Mouse (Mus musculus) cerebellum, adult 2 months (tissue): ENCODE results near the gene Kctd19. TPM values are rescaled to one million over a fixed set of nuclear protein-coding genes. Genes with fewer than 3 reads are reported as not detected.

Experiments
- DNase-seq, 2 experiments: peaks; one replicate each; pipeline ENCODE4 v3.0.0; 2021
- H3K27ac ChIP-seq: fragments of 200-500 bp; 2 replicates; pipeline ENCODE4 v1.5.1; 2012; ENCODE audit warnings: low read length, control low read depth, inconsistent platforms; ENCODE audit not compliant: insufficient read depth
- H3K27me3 ChIP-seq: fragments of 200-500 bp; 2 replicates; pipeline ENCODE4 v1.6.1; 2012; ENCODE audit warnings: inconsistent platforms, mild to moderate bottlenecking, low read length, moderate library complexity; ENCODE audit not compliant: control insufficient read depth, insufficient read depth
- H3K4me1 ChIP-seq: fragments of 200-500 bp; 2 replicates; pipeline ENCODE4 v1.6.1; 2011; ENCODE audit warnings: low read length; ENCODE audit not compliant: control insufficient read depth, insufficient read depth
- H3K4me3 ChIP-seq: fragments of 200-500 bp; replicated peaks from 2 replicates; pipeline ENCODE3; 2011; ENCODE audit warnings: mild to moderate bottlenecking, low read depth, low read length, control low read depth; ENCODE audit not compliant: insufficient read depth
- CTCF ChIP-seq: fragments of 200-500 bp; IDR thresholded peaks from 2 replicates; pipeline ENCODE4 v1.5.1; 2011; ENCODE audit warnings: low read depth, mild to moderate bottlenecking, control low read depth, low read length, moderate library complexity, borderline replicate concordance; ENCODE audit not compliant: insufficient read depth
- POLR2A ChIP-seq: fragments of 200-500 bp; IDR thresholded peaks from 2 replicates; pipeline ENCODE4 v1.6.1; 2011; ENCODE audit warnings: low read length, control low read depth, borderline replicate concordance; ENCODE audit not compliant: insufficient read depth
- WGBS: fragments of 180-500 bp; shearing (Covaris S2); methylation state at CpG from one replicate; pipeline ENCODE4 v1.1.7; 2018; 5-methylcytosine and 5-hydroxymethylcytosine counted together
- polyA plus RNA-seq: library from polyadenylated mRNA; depleted of rRNA; stranded (reverse); fragments of >200 nt; gene quantifications from 2 replicates; pipeline ENCODE4 v1.2.3, GENCODE M21; 2012

Gene Kctd19
- polyA plus RNA-seq, 1 experiment, result 0.05 TPM

- Histone ChIP-seq H3K27me3 (no peaks in the 10 kb centered on the region), H3K27ac (no peak overlapping the region), H3K4me3 (no peak overlapping the region), H3K4me1 (peaks cover 3% of the 10 kb centered on the region; the same call in 1 of the 2 replicates)
- TF ChIP-seq POLR2A, result no peak
- no peak for DNase-seq
- WGBS, result 89% methylated on average over 5 of the region's 5 CpGs
Observed at GRCm38 (mm10) chr8:105437078-105437748, 23.9 kb upstream of the Kctd19 start.

- DNase-seq, result no peak
- TF ChIP-seq POLR2A (no peak), CTCF (no peak)
- 62% methylated on average over 5 of the region's 5 CpGs for WGBS
- Histone ChIP-seq H3K27ac (no peak overlapping the region), H3K4me3 (no peak overlapping the region), H3K4me1 (peaks cover 3% of the 10 kb centered on the region; the same call in 1 of the 2 replicates), H3K27me3 (no peaks in the 10 kb centered on the region)
Observed at GRCm38 (mm10) chr8:105436218-105436617, 22.9 kb upstream of the Kctd19 start.

- TF ChIP-seq CTCF (no peak), POLR2A (no peak)
- Histone ChIP-seq H3K4me1 (peaks cover 3% of the 10 kb centered on the region; the same call in 1 of the 2 replicates), H3K27ac (no peak overlapping the region), H3K27me3 (no peaks in the 10 kb centered on the region), H3K4me3 (no peak overlapping the region)
- no peak for DNase-seq
- 81% methylated on average over 5 of the region's 5 CpGs for WGBS
Observed at GRCm38 (mm10) chr8:105434136-105434535, 20.8 kb upstream of the Kctd19 start.

- whole genome bisulfite sequencing, result 53% methylated on average over 5 of the region's 5 CpGs
- DNase-seq, result no peak
- TF ChIP-seq CTCF (no peak), POLR2A (no peak)
- Histone ChIP-seq H3K27ac (no peak overlapping the region), H3K4me3 (no peak overlapping the region), H3K27me3 (no peaks in the 10 kb centered on the region), H3K4me1 (peaks cover 3% of the 10 kb centered on the region; the same call in 1 of the 2 replicates)
Observed at GRCm38 (mm10) chr8:105433511-105433910, 20.2 kb upstream of the Kctd19 start.

GRCm38 (mm10) chr8:105433021-105433420 lies 19.7 kb upstream of the Kctd19 start:
- Histone ChIP-seq H3K4me1 (peaks cover 3% of the 10 kb centered on the region; the same call in 1 of the 2 replicates), H3K27me3 (no peaks in the 10 kb centered on the region), H3K4me3 (no peak overlapping the region), H3K27ac (no peak overlapping the region)
- no peak for TF ChIP-seq POLR2A
- no peak for TF ChIP-seq CTCF
- no peak for DNase-seq
- 48% methylated on average over 6 of the region's 6 CpGs for WGBS

- Histone ChIP-seq H3K27ac (no peak overlapping the region), H3K4me1 (peaks cover 3% of the 10 kb centered on the region; the same call in 1 of the 2 replicates), H3K27me3 (no peaks in the 10 kb centered on the region), H3K4me3 (no peak overlapping the region)
- DNase-seq, result no peak
- TF ChIP-seq POLR2A (no peak), CTCF (no peak)
- 91% methylated on average over 7 of the region's 7 CpGs for WGBS
Observed at GRCm38 (mm10) chr8:105431743-105432515, 18.6 kb upstream of the Kctd19 start.

GRCm38 (mm10) chr8:105426878-105427277 lies 13.6 kb upstream of the Kctd19 start:
- H3K27ac ChIP-seq, result no peak overlapping the region
- no peak for DNase-seq
- no peak overlapping the region for H3K4me3 ChIP-seq
- WGBS, result 90% methylated on average over 6 of the region's 6 CpGs
- H3K4me1 ChIP-seq, result peaks cover 3% of the 10 kb centered on the region; the same call in 1 of the 2 replicates
- no peaks in the 10 kb centered on the region for H3K27me3 ChIP-seq
- TF ChIP-seq POLR2A (no peak), CTCF (no peak)
